Mouse (Mus musculus): ENCODE measurements at regions not wholly inside any gene's neighbourhood (a gene's known extent, or its start where the extent isn't known, plus 50 kb on each side); places are given as distances from the start of the nearest gene placed in this dataset.

DNA sequence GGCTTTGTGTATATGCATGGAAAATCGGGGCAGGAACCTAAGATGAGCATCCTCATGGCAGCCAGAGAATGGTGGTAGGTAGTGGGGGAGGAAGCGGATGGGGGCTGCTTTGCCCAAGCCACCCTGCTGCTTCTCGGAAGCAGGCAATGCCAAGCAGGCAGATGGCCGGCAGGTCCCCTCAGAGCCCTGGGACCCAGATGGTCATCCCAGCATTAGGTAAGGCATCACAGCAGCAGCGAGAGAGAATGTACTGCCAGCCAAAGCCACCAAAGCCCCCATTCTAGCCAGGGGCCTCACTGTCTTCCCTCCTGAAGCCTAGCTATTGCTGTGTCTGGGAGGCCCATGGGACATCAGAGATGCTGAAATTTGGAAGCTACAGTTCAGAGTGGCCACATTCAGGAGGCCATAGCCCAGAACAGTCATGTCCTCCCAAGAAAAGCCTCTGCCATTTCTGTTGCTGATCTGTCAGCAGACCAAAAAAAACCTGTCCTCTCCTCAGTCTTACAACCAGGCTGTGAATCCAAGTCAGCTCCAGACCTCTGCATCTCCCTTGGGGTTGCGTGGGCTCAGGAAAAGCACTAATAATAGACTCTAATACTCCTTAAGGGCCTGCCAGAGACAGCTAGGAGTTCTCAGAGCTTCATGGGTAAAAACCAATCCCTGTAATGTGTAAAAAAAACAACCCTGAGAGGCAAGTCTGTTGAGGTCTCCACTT lies 88.5 kb upstream of the Zmiz1 start:
- ATAC-seq (replicated peaks; ENCODE audit: low FRiP score, low TSS enrichment, poor library complexity, severe bottlenecking): no peak

DNA sequence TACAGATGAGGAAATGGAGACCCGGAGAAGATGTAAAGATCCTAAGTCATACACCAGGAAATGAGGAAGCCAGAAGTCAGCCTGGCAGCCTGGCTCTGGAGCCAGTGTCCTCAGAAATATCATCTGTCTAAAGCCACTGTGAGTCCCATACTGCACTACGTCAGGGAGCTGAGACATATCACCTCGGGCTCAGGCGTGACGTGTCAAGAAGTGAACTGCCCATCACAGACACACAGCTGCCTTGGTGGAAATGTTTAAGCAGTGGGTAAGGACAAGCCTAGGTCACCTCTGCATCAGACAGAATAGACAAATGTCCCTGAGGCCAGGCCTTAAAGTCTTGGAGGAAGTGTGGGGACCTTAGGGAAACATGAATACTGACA lies 88.0 kb upstream of the Zmiz1 start:
- ATAC-seq (replicated peaks; ENCODE audit: low FRiP score, low TSS enrichment, poor library complexity, severe bottlenecking): no peak

DNA sequence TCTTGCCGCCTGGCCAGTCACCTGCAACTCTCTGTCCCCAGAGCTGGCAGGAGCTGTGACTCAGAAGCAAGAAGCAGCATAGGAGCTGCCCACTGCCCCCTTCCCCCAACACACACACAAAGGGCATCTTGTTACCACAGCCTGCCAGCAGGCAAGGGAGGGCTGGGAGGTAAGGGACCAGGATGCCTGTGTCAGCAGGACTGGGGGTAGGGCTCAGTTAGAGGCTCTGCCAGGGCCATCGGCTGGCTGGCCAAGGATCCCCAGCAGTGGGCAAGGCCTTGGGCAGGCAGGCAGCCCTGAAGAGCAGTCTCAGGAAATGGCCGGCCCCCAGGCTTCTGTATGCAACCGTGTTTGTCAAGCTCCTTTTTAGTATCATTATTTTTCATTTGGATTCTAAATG lies 87.3 kb upstream of the Zmiz1 start:
- ATAC-seq (replicated peaks; ENCODE audit: low FRiP score, low TSS enrichment, poor library complexity, severe bottlenecking): no peak

DNA sequence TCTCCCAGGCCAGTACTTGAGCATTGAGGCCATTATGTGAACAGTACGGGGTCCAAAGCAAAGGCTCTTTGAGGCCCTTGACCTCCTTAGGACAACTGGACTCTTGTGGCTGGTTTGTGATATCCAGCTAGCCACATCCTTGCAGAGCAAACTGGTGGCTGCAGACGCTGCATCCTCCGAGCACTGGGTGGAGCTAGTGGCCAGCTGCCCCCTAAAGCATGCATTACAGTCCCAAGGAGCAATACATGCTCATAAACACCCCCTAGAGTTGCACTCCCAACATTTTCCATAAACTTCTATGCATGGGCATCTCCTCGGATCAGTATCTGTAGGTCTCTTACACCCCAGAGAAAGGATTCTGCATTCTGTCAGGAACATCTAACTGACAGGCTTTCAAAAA lies 86.4 kb upstream of the Zmiz1 start:
- no peak for ATAC-seq (replicated peaks; ENCODE audit: low FRiP score, low TSS enrichment, poor library complexity, severe bottlenecking)

DNA sequence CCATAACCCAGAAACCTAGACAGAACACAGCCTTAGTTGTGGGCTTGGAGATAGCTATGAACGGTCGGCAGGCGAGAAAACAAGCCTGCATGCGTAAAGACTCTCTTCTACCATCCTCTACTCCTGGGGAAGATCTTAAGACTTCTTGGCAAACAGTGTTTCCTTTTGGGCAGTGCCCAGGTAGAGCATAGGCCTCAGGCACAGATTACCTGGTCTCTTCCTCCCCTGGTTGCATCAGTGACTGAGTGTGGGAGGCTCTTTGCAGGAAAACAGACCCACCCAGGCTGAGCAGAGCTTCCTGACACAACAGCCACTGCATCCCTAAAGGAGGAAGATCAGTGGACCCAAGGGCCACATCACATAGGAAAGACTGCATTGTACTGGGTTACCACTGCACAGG lies 85.8 kb upstream of the Zmiz1 start:
- ATAC-seq (replicated peaks; ENCODE audit: low FRiP score, low TSS enrichment, poor library complexity, severe bottlenecking): no peak

DNA sequence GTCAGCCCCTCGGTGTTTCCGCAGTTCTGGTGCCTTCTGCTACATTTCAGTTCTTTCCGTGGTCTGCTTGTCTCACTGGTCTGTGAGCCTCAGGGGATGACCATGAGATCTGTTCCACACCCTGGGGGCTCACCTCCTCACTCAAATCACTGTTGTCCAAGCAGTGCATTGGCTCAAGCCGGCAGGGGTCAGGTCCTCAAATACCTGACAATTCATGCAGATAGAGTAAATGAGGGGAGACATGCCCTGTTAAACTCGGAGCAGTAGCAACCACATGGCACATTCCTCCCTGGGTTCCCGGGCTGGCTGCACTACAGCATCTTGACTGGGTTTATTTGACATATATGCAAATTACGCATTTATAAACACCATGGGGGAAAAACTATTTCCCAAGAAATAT lies 84.0 kb upstream of the Zmiz1 start:
- no peak for ATAC-seq (replicated peaks; ENCODE audit: low FRiP score, low TSS enrichment, poor library complexity, severe bottlenecking)

DNA sequence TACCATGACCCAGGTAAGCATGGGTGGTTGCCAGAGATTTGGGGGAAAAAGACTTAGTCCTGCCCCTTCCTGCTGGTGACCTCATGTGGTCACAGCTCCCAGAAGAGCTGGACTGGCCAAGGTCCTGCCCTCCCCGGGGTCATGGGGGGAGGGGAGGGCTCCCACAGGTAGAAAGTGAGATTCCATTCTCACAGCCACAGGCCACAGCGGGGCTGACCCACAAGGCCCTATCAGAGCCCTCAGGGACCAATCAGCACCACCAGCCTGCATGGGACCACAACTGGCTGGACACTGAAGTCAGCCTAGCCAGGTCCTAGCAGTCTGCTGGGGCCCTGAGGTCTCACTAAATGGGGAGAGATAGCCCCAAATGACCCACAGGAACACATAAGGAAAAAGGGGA lies 81.9 kb upstream of the Zmiz1 start:
- no peak for ATAC-seq (replicated peaks; ENCODE audit: low FRiP score, low TSS enrichment, poor library complexity, severe bottlenecking)

DNA sequence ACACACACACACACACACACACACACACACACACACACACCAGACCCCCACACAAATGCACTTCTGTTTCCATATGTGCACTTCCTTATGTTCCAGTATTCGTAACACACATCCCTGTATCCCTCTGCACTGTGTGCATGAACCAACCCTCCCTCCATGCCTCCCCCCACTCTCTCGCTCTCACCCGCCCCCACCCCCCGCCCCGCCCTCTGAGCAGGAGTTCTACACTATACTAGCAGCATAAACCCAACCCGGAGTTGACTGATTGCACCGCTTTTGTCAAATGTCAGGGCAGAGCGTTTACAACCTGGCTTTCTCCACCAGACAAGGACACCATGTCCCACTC lies 81.5 kb upstream of the Zmiz1 start:
- no peak for ATAC-seq (replicated peaks; ENCODE audit: low FRiP score, low TSS enrichment, poor library complexity, severe bottlenecking)

DNA sequence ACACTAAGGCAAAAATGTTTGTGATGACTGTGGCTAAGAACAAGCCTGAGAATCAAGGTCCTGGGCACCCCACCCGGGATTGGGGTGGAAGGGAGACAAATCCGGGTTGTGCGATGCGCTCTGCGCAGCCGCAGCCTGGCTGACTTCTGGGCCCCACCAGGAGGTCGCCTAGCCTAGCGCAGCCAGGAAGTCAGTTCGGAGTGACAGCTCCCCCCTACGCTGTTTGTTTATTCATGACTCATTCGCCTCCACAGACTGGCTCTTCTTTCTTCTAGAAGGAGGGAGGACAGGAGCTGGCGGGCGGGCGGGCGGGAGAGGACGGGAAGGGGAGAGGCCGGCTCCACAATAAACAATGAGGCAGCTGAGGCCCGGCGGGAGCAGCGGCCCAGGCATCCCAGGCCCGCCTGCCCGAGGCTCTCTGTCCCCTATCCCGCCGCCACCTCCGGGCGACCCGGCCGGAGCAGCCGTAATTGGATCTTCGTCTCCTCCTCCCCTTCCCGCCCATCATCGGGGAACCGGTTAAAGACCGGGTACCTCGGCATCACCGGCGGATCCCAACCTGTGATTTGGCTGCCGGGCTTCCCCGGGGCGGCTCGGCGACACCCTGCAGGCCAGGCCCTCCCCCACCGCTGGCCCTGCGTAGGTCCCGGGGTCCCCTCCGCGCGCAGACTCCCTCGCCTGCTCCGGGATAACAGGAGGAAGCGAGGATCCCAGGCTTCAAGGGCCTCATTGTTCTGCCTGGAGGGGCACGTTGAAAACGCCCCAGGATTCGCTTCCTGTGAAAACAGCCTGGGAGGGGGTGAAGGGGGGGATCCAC lies 80.9 kb upstream of the Zmiz1 start:
- ATAC-seq (replicated peaks; ENCODE audit: low FRiP score, low TSS enrichment, poor library complexity, severe bottlenecking): peak; percentile 51

DNA sequence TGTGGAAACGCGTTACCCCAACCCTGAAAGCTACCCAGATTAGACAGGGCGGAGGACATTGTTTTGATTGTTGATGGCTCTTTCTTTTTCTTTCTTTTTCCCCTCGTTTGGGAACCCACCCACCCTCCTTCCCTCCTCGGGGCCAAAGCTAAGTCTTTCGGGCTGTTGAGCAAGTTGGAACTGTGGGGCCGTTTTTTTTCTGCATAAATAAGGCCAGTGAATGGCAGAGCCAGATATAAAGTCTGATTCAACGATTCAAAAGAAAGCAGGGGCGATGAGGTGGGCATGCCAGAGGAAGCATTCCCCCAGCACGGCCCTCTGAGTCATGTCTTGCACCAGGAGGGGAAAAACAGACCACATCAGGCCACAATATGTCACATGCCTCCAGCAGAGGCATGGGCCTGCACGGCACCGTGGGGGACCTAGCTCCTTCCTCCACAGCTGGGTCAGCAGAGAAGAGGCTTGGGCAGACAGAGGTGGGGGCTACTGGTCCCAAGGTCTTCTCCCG lies 80.2 kb upstream of the Zmiz1 start:
- no peak for ATAC-seq (replicated peaks; ENCODE audit: low FRiP score, low TSS enrichment, poor library complexity, severe bottlenecking)

DNA sequence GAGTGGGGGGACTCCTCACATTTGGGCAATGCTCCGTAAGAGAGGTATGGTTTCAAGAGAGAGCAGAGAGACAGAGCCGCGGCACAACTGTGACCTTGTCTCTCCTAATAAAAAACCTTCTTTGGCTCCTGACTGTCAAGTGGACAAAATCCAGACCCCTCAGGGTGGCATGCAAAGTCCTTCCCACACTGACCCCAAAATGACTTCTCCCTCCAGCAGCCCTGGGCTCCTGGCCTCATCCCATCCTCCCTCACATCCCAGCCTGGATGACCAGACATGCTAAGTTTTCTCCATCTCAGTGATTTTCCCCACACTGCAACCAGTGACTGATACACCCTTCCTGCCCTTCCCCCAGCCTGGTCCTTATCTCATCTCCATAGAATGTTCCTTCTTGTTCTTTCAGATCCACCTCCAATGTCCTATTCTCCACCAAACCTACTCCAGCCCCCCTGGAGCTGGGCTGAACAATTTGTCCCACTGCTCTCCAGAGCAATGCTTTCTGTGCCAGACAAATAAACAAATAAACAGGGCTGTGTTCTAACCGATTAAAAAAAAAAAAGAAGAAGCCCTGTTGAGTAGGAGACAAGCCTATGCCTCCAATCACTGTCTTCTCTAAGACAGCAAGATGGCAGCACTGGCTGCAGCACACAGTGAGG lies 75.7 kb upstream of the Zmiz1 start:
- ATAC-seq (replicated peaks; ENCODE audit: low FRiP score, low TSS enrichment, poor library complexity, severe bottlenecking): no peak

DNA sequence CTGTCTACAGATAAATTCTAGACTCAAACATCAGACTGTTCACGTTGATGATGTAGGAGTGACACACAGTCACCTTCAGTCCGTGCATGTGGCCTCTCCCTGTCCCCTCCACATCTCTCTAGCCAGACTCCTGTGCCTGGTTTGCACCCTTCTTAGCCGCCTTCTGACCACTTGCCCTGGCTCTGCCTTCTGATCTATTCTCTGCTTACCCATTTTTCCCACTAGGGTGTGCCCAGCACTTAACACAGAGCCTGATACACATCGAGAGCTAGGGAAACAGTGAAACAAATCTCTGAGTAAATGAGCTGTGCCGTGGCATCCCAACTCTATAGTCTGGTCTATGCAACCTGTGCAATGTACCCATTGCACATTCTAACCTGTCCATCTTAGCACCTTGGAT lies 73.3 kb upstream of the Zmiz1 start:
- ATAC-seq (replicated peaks; ENCODE audit: low FRiP score, low TSS enrichment, poor library complexity, severe bottlenecking): no peak

DNA sequence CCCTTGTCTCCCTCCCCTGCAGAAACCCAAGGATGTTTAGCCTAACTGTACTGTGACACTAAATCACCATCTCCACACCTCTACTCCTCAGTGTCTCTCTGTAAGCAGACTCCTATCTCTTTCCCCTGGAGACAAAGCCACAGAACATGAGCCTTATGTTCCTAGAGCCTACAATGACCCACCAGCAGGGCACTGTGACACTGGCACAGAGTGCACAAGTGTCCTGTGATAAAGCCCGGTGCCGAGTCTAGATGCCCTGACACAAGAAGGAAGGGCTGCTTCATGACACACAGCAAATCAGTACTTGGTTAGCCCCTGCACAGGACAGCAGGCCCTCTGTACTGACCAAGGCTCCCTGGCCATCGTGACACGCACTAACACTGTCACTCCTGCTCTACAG lies 71.2 kb upstream of the Zmiz1 start:
- no peak for ATAC-seq (replicated peaks; ENCODE audit: low FRiP score, low TSS enrichment, poor library complexity, severe bottlenecking)

DNA sequence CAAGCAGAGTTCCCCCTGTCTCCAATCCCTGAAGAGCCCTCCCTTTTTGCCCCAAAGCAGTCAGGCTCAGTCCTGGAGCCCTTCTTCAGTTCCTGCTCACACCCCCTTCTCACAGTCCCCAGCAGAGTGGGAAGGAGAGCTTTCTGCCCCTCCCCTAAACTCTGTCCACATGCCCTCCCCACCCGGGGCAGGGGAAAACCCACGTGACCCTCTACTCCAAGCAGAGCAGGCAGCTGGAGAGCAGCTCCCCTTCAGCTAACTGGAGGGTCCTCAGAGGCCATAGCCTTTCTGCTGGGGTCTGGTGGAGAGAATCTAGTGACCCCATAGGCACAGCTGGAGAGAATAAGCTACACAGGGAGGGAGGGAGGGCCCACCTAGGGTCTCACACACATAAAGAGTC lies 69.7 kb upstream of the Zmiz1 start:
- ATAC-seq (replicated peaks; ENCODE audit: low FRiP score, low TSS enrichment, poor library complexity, severe bottlenecking): no peak

DNA sequence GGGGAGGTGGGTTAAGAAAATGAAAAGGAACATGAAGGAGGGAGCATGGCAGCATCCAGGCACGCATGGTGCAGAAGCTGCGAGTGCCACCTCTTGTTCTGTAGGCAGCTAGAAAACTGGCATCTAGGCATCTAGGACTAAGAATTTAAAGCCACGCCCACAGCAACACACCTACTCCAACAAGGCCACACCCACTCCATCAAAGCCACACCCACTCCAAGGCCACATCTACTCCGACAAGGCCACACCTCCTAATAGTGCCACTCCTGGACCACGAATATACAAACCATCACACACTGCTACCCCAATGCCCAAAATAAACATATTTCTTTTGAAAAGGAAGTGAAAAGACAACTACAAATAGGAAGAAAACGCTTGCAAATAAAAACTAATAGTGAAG lies 66.6 kb upstream of the Zmiz1 start:
- ATAC-seq (replicated peaks; ENCODE audit: low FRiP score, low TSS enrichment, poor library complexity, severe bottlenecking): peak; percentile 55

DNA sequence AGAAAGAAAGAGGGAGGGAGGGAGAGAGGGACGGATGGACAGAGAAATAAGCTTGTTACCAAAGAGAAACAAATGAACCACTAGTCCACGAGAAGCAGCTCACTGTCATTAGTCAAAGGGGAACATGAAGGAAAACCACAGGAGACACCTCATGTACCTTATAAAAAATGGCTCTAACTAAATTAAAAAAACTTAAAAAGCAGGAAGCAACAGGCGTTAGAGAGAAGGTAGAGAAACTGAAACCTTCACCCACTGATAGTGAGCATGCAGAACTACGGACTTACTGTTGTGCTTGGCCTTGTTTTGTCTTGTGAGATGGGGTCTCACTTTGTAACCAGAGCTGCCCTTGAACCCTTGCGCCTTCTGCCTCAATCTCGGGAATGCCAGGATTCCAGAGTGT lies 66.0 kb upstream of the Zmiz1 start:
- no peak for ATAC-seq (replicated peaks; ENCODE audit: low FRiP score, low TSS enrichment, poor library complexity, severe bottlenecking)

DNA sequence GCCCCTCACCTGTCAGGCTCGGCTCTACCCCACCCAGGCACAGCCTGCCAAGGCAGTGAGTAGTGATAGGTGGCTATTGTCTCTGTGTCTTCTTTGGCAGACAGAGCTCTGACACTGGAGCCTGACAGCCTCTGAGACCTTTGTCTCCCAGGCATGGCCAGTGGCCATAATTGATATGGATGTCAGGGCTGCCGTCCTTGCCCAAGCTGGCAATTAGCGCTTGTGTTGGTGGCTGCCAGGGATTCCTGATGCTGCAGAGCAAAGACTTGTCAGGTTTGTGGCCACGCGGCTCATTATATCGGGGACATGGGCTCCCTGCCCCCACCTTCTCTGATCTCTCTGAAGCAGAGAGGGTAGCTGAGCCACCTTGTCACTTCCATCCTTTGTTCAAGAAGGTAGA lies 64.1 kb upstream of the Zmiz1 start:
- no peak for ATAC-seq (replicated peaks; ENCODE audit: low FRiP score, low TSS enrichment, poor library complexity, severe bottlenecking)

DNA sequence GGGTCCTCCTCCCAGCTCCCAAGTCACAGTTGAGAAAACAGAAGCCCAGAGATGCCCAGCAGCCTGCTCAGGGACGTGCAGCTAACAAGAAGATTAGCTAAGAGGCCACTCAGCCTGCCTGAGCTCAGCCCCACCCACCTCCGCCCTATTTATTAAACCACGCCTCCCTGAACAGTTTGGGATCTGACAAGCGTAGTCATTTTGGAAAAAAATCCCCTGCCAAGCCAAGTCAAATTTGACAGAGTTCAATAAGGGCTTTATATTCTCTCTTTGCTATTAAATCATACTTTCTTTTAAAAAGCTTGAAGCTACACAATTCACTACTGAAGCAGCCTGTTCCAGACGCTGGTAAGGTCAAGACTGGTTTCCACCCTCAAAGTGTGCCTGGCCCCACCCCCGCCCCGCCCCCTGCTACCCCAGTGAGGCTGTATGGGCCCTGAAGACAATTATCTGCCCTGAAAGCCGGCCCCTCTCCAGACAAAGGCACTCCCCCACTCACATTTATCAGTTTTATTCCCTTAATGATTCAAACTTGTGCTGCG lies 61.9 kb upstream of the Zmiz1 start:
- peak; percentile 79 for ATAC-seq (replicated peaks; ENCODE audit: low FRiP score, low TSS enrichment, poor library complexity, severe bottlenecking)

DNA sequence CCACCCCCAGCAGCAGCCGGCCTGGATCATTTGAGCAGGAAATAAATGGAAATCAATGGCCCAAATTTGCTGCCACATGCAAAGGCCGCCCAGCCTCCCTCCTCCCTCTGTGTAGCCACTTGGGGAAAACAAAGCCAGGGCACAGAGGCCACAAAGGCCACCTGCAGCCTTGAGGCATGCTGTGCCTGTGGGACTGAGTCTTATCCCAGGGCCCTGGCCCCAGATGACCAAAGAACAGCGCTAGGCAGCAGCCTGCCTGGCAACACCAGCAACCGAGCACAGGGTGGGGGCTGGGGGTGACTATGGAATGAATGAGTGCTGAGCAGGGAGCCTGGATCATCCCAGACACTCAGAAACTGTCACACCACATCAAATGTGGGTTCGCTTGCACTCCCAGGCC lies 61.2 kb upstream of the Zmiz1 start:
- ATAC-seq (replicated peaks; ENCODE audit: low FRiP score, low TSS enrichment, poor library complexity, severe bottlenecking): no peak

DNA sequence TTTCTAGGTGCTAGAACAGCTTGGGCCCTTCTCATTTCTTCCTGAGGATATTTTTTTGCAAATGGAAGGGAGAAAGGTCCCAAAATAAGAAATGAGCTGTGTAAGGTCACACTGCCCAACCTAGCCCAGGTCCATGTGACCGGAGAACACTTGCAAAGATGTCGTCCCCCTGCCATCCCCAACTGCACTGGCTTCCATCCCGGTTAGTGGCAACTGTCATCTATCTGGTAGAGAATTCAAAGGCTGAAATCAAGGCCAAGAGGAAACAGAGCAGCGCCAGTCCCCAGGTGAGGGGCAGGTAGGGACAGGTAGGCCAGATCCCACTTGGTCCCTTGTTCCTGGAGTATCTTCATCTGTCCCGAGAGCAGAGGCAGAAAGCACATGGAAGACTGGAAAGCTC lies 60.2 kb upstream of the Zmiz1 start:
- ATAC-seq (replicated peaks; ENCODE audit: low FRiP score, low TSS enrichment, poor library complexity, severe bottlenecking): no peak

DNA sequence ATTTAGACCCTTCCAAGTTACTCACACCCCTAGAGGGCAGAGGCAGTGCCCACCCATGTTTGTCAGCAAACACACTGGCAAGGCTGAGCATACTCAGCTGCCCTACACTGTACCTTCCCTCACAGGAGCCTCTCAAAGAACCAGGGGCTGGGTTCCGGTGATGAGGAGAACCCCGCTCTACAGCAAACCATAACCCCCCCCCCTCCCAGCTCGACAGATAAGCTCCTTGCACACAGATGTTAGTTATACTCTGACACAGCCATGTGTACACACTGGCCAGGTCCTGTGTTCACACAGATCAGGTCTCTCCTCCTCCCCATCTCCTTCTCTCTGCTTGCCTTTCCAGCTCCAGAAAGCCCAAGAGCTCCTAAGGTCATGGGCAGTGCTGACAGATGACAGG lies 59.7 kb upstream of the Zmiz1 start:
- no peak for ATAC-seq (replicated peaks; ENCODE audit: low FRiP score, low TSS enrichment, poor library complexity, severe bottlenecking)
